Mouse (Mus musculus) ovary, adult 18-20 months (tissue): ENCODE results near the gene Hsf4.
"Not testable (repeated sequence)": the region's sequence is repeated elsewhere in the genome, so short reads cannot be mapped to it uniquely, and the experiment has no call there.

Source experiments
- DNase-seq: peaks from one replicate; pipeline ENCODE4 v3.0.0; 2022; ENCODE audit warnings: low spot score, mixed read lengths

Gene Hsf4

DNA sequence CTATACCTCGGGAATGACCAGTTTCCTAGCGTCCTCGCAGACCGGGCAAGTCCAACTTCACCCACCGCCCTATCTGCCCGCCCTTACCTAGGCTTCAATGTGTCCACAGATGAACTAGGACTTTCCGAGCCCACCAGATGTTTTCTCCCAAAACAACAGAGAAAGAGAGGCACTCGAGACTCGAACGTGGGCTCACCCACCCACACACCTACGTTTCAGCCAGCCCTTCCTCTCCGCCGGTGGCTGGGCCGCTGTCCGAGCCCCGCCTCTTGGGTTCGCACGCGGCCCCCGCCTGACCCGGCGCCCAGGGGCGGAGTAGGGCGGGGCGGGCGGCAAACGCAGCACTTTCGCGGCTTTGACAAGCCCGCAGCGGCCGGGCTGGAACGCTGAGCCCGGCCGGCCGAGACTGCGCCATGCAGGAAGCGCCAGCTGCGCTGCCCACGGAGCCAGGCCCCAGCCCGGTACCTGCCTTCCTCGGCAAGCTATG, at the start of gene Hsf4:
Hsf4 (plus strand) TSS at position 341 of the 487 bp plus-strand sequence.
- peak; percentile 59 for DNase-seq

DNA sequence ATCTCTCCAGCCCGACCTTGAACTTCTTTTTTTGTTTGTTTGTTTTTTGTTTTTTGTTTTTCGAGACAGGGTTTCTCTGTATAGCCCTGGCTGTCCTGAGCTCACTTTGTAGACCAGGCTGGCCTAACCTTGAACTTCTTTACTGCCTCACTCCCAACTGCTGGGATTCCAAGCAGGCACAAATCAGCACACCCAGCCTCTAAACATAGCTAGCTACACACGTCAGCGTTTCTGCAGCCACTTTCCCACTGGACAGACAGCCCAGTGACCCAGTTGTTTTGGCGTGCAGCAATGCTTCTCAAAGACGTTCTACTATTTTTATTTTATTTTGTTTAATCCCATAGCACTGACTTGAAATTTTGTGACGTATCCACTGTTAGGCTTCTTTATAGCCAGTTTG, 45.8 kb upstream of the Hsf4 start:
- DNase-seq = no peak

GRCm38 (mm10) chr8:105224413-105225271, 45.0 kb upstream of the Hsf4 start, which contains the start of gene D230025D16Rik:
TSS of gene D230025D16Rik (plus strand) at chr8:105225145.
- peak; percentile 89 for DNase-seq

GRCm38 (mm10) chr8:105225272-105225593, 44.4 kb upstream of the Hsf4 start:
- DNase-seq = no peak

DNA sequence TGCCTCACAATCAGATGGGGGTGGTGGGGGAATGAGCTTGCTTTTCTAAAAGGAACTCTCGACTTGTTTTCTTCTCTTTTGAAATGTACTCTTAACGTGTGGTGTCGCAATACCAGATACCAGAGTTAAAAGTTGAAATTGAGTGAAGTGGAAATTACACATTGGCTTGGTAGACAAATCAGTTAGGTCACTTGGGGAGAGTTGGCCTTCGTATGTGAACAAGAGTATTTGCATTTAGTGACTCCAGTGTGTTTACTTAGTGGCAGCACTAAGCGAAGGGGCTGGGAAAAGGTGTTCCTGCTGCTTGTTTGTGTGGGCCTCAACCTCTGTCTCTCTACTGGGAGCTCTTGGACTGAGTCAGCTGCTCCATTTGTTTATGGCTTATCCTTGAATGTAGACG, 43.7 kb upstream of the Hsf4 start:
- no peak for DNase-seq

DNA sequence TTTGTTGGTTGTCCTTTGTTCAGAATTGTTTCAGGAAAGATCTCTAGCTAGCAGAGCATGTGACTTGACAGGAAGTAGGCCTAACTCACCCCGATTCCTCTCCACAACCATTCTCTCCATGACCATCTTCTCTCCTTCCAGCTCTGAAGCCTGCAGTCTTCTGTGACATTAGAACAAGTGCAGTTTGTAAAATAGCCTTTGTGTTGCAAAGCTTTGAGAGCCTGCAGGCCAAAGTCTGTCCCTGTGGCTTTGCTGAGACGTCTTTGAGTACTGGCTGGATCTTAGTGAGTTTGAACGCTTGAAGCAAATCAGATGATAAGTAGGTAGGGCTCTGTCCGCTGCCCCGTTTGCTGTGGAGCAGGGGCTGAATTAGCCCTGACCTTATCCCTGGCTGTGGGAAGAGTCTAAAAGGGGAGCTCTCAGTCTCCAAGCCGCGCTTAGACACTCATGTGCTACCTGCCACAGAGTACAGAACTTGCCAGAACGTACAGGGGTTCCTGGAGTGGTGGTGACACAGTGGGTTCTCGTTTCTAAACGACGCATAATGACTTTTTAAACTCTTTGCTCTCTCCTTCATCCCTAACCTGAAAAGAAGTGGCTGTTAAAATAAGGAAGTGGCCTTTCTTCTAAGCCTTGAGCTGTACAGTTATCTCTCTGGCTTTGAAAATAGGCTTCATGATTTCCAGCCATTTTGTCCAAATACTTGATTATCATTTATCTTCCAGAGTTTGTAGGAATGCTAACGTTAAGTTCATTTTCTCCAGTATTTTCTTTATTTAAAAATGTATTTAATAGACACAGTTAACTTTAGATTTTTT, 37.9 kb upstream of the Hsf4 start:
- no peak for DNase-seq

- DNase-seq = not testable (repeated sequence)
Measured at GRCm38 (mm10) chr8:105232321-105232693, 37.3 kb upstream of the Hsf4 start.

DNA sequence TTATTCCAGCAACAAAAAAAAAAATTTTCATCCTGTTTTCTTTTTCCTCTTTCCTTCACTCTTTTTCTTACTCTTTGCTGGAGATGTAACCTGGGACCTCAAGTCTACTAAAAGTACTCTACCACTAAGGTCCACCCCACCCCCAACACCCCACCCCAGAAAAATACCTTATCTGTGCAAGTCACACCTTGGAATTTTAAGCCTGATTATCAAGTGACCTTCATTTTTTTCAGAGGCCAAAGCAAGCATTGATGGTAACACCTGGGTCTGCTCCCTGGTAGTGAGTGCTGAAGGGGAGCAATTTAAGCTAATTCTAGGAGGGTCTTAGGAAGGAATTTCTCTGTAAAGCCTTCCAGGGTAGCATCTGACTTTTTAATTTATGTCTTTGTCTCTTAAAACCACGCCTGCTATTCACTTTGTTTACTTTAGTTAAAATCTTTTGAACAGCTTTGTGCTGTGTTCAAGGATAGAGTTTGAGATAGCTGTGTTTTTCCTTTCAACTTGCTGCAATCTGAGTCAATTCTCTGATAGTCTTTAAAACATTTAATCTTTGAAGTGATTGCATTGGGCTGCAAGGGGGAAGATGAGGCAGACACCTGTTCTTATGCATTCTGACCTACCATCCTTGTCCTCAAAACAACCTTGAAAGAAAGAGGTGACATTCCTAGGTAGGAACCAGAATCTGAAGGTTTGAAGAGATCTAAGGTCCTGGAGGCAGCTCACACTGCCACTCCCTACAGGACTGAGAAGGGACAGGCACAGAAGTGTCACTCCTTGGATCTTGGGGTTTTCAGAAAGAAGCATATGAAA, 36.3 kb upstream of the Hsf4 start:
- DNase-seq = no peak

- DNase-seq = no peak
Measured at GRCm38 (mm10) chr8:105235206-105235605, 34.4 kb upstream of the Hsf4 start.

GRCm38 (mm10) chr8:105237442-105238142, 32.0 kb upstream of the Hsf4 start:
- no peak for DNase-seq

- no peak for DNase-seq
Measured at GRCm38 (mm10) chr8:105241016-105241415, 28.6 kb upstream of the Hsf4 start.

DNA sequence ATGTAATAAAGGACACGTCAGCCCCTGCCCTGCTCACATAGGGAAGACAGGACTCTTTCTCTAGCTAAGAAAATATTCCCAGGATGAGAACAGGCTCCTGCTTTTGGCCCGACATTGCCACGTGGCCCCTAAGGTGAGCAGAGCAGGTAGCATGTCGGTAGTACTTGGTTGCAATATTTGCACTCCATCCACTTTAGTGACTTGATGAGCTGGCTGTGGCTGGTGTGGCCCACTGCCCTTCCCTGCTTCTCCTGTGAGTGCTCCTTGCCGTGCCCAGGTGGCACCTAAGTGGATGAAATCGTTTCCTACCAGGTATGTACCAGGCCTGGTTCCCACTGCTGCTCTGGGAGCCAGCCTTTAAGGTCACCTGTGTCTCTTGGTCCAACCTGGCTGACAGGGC, 17.6 kb upstream of the Hsf4 start:
- no peak for DNase-seq

DNA sequence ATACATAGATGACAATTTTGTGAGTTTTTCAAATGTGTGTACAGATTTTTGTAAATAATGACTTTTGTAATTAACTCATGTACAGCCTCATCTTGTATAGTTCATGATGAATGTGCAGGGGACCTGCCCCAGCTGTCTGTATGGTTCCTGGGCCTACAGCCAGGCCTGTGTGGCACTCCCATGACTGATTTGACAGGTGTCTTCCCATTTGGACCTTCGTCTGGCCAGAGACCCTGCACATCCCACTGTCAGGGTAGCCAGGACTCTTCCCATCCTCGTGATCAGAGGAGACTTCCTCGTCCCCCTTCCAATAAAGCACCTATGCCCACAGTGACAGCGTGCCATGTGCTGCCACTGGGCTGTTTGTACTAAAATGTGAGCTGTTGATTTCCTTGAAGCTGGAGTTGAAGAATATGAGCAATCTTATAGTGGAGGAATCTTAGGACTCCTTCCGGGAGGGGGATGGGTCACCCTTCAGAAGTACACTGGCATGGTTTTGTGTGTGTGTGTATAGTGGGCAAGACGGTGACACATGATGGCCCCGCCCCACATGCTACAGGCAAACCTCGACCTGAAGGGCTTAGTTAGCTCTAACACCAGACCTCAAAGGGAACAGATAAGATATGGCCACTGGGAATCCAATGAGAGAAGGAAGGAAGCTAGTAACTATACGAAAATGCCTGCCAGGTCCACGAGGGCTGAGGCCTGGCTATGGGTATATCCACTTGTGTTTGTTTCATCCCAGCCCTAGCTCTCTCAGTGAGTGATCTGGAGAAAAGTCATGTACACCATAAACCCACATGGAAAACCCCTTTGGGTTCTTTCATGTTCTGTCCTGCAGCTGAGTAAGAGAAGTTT, 16.7 kb upstream of the Hsf4 start:
- DNase-seq = no peak

DNA sequence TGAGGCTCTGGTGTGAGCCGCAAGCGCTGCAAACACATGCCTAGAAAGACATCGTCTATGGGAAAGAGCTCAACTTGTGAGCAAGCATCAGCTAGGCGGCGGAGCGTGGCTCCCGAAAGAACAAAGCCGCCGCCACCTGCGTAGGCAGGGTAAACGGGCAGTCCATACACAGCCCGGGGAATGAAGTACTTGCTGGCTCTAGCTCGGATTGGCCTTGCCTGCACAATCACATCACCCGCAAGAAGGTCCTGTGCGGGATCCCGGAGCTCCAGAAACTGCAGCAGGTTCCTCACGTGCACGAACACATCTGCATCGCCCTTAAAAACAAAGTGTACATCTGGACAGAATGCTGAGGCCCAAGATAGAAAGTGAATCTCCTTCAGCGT, 15.8 kb upstream of the Hsf4 start:
- no peak for DNase-seq

DNA sequence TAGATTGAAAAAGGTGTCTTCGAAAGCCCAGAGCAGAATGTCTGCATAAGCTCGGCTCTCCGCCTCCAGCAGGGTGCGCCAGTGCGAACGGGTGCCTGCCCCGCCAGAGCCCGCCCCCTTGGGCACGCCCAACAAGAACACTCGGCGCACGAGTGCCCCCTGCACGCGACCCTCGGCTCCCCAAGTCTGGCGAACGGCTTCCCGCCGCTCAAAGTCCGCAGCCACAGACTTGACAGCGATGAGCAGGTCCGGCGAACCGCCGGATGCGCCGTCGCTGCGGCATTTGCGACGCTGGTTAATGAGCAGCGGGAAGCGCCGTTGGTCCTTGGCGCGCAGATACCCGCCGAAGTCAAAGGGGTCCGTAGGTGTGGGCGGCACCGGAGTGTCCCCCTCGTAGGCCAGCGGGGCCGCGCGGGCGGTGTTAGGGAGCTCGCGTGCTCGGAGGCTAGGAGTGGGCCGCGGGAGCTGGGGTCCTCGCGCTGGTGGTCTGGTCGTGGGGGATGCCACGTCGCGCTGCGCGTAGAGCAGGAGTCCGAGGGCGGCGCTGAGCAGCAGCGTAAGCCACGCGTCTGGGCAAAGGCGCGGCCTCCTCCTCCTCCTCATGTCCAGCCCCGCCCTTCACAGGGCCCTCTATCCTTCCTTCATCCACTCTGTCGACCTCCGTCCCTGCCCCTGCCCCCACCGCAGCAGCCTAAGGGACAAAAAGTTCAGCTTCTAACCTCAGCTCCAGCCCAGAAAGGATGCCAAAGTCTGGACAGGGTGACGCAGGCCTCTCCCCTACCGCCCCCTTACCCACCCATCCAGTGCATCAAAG, 15.2 kb upstream of the Hsf4 start:
- DNase-seq = peak; percentile 79

- DNase-seq = peak; percentile 73
Measured at GRCm38 (mm10) chr8:105254966-105255350, 14.6 kb upstream of the Hsf4 start, which contains the start of gene B3gnt9. TSS of gene B3gnt9 (minus strand) at chr8:105255153.

GRCm38 (mm10) chr8:105257318-105258114, 12.1 kb upstream of the Hsf4 start:
- DNase-seq = no peak

DNA sequence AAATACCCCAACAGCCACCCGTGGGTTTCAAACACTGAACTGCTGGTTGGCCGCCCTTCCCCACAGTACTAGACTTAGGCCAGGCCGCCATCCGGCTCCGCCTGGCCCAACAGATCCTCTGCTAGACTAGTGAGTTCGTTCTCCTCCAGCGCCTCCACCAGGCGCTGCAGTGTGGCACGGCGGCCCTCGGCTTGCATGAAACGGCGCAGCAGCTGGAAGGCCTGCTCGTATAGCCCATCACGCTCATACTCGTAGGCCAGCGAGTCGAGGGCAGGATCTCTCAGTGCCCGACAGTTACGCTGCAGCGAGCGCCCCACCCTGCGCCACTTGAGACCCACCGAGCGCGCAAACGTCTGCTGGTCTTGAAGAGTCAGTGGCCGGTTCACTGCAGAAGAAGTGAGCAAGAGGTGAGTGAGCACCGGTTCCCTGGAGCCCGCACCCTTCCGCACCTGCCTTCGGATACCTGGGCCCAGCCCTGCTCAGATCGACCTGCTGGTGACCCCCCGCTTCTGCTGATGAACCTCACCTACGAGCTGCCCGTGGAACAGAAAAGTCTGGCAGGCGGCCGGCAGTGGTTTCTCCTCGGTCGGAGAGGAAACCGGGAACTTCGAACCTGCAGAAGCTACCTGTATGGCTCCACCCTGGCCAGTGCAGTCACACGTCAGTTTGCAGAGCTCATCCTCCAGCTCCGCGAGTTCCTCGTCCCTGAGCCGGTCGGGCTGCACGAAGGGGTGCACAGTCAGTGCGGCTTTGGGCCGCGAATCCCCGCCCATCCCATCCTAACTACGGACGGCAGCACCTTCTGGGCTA, 10.5 kb upstream of the Hsf4 start:
- DNase-seq = no peak
